Mouse (Mus musculus) heart, embryonic 16.5 days (tissue): ENCODE measurements at regions not wholly inside any gene's neighbourhood (a gene's known extent, or its start where the extent isn't known, plus 50 kb on each side); places are given as distances from the start of the nearest gene placed in this dataset.
A peak's percentile ranks its signal among the peaks of the same experiment; 100 is the strongest.

Source experiments
- ATAC-seq: fragments of 200-750 bp; cut with Nextera tagmentation; replicated peaks from 2 replicates; pipeline ENCODE4 v1.8.0; 2017; ENCODE audit warnings: moderate number of reproducible peaks; ENCODE audit not compliant: insufficient read depth, low FRiP score; ENCODE audit errors: extremely low read depth
- H3K27ac ChIP-seq: fragments of 300-500 bp; sonication (generic); 2 replicates; pipeline ENCODE4 v1.5.1; 2014; ENCODE audit warnings: mild to moderate bottlenecking, low read length, control low read depth, moderate library complexity
- H3K27me3 ChIP-seq: fragments of 300-500 bp; sonication (generic); 2 replicates; pipeline ENCODE4 v1.6.1; 2014; ENCODE audit warnings: low read length, mixed read lengths; ENCODE audit not compliant: control insufficient read depth, insufficient read depth
- H3K36me3 ChIP-seq: fragments of 300-500 bp; sonication (generic); 2 replicates; pipeline ENCODE4 v1.6.1; 2014; ENCODE audit not compliant: control insufficient read depth, insufficient read depth
- H3K4me1 ChIP-seq: fragments of 300-500 bp; sonication (generic); 2 replicates; pipeline ENCODE4 v1.6.1; 2014; ENCODE audit warnings: low read length, mixed read lengths; ENCODE audit not compliant: control insufficient read depth, insufficient read depth
- H3K4me2 ChIP-seq: fragments of 300-500 bp; sonication (generic); 2 replicates; pipeline ENCODE4 v1.6.1; 2014; ENCODE audit warnings: low read depth, mild to moderate bottlenecking, control low read depth, low read length
- H3K4me3 ChIP-seq: fragments of 300-500 bp; sonication (generic); 2 replicates; pipeline ENCODE4 v1.5.1; 2014; ENCODE audit warnings: mild to moderate bottlenecking, control low read depth, low read length
- H3K9ac ChIP-seq: fragments of 300-500 bp; sonication (generic); 2 replicates; pipeline ENCODE4 v1.6.1; 2014; ENCODE audit warnings: low read length, control low read depth
- H3K9me3 ChIP-seq: fragments of 300-500 bp; sonication (generic); replicated peaks from 2 replicates; pipeline ENCODE4 v1.6.1; 2016; ENCODE audit warnings: low read length; ENCODE audit not compliant: control insufficient read depth
- WGBS: fragments of 180-500 bp; shearing (Covaris S2); extraction: QIAGEN DNeasy Blood & Tissue Kit; methylation state at CpG from one replicate; pipeline ENCODE4 v1.1.7; 2014; 5-methylcytosine and 5-hydroxymethylcytosine counted together

DNA sequence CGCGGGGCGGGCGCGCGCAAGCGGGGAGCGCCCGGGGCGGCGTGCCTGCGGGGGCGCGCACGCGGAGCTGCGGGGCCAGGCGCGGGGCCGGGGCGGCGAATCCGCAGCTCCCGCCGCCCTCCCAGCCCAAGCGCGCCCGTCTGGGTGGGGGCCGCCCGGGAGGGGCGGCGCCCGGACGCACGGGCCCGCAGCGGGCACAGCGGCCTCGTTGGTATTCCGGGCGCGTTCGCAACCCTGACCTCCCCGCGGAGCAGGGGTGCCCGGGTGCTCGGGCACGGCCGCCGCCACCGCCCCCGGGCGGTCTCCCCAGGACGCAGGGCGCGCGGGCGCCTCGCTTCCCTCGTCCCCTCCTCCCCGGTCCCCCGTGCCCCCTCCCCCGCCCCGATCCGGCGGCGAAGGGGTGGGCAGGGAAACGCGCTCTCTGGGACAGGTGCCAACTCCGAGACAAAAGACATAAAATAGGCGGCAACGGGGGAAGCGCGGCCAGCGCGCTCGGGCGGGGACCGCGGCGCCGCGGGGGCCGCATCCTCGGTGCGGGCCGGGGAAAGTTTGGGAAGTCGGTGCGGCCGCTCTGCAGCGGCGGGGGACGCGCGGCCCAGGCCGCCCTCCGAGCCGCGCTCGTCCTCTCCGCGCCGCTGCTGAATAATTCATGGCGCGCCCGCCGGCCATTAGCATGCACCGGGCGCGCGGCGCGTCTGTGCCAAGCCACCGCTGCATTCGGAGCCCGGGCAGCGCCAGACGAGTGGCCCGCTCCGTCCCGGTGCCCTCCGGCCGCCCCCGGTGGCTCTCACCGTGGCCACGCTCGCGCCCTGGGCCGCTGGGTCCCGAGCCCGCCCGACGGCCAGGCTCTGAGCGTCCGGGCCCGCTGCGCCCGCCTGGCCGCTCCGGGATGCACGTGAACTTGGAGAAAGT, 63.7 kb upstream of the Ppara start:
- H3K9ac ChIP-seq = peak overlapping the region; percentile 100
- peak overlapping the region; percentile 95 for H3K27ac ChIP-seq
- H3K4me3 ChIP-seq = peak overlapping the region; percentile 89
- peaks cover 36% of the 10 kb centered on the region for H3K4me1 ChIP-seq
- no peaks in the 10 kb centered on the region for H3K27me3 ChIP-seq
- no peaks in the 10 kb centered on the region for H3K36me3 ChIP-seq
- no peaks in the 10 kb centered on the region for H3K9me3 ChIP-seq
- WGBS = under 1% methylated on average over 127 of the region's 141 CpGs
- ATAC-seq = peak; percentile 71
- peak overlapping the region; percentile 70 for H3K4me2 ChIP-seq

DNA sequence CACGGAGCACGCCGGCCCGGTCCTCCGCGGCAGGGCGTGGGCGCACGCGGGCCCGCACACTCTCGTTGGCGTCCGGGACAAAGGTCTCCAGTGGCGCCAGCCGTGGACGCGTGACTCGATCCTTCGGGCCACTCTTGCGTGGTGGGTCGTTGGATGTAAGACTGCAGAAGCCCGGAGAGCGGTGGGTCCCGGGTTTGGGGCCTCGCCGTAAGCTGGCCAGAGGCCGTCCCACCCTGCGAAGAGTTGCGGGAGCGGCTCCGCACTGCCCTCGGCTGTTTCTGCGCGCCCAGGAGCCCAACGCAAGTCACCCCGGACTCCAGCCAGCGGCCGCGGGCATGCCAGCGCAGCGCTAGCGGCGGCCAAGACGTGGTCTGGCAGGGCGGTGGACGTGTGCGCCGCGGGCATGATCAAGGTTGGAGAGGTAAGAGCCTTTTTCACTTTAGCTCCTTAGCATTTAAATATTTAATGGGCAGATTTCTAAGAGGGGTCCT, 63.0 kb upstream of the Ppara start:
- H3K36me3 ChIP-seq = 0 out of 2 replicates have a peak, but pooled peaks cover 1% of the 10 kb centered on the region
- under 1% methylated on average over 50 of the region's 50 CpGs for WGBS
- peak overlapping the region; percentile 89 for H3K4me3 ChIP-seq
- H3K4me2 ChIP-seq = peak overlapping the region; percentile 70
- peaks cover 36% of the 10 kb centered on the region for H3K4me1 ChIP-seq
- H3K9ac ChIP-seq = peak overlapping the region; percentile 100
- H3K27me3 ChIP-seq = no peaks in the 10 kb centered on the region
- no peak for ATAC-seq
- peak overlapping the region; percentile 95 for H3K27ac ChIP-seq
- H3K9me3 ChIP-seq = no peaks in the 10 kb centered on the region

DNA sequence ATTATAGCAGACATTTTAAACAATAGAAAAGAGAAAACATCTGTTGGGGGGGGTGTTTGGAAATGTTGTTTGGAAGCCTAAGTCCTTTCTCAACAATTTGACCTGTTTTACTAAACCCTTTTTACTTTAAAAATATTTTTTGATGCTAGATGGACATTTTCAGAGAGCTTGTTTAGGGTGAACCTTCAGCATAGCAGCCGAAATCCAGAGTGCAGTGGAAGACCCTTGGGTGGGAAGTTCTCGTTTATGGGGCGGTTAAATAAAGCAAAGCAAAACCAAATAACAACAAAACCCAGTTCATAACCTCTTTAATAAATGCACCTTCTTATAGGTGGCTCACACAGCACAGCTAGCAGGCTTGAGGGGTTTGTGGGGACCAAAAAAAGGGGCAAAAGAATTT, 62.4 kb upstream of the Ppara start:
- WGBS = 67% methylated on average over 3 of the region's 3 CpGs
- peak overlapping the region; percentile 89 for H3K4me3 ChIP-seq
- ATAC-seq = no peak
- 0 out of 2 replicates have a peak, but pooled peaks cover 3% of the 10 kb centered on the region for H3K36me3 ChIP-seq
- H3K9ac ChIP-seq = peak overlapping the region; percentile 100
- no peak overlapping the region; the same call in 1 of the 2 replicates for H3K27ac ChIP-seq
- no peaks in the 10 kb centered on the region for H3K9me3 ChIP-seq
- no peaks in the 10 kb centered on the region for H3K27me3 ChIP-seq
- peaks cover 41% of the 10 kb centered on the region for H3K4me1 ChIP-seq
- peak overlapping the region; percentile 70 for H3K4me2 ChIP-seq

DNA sequence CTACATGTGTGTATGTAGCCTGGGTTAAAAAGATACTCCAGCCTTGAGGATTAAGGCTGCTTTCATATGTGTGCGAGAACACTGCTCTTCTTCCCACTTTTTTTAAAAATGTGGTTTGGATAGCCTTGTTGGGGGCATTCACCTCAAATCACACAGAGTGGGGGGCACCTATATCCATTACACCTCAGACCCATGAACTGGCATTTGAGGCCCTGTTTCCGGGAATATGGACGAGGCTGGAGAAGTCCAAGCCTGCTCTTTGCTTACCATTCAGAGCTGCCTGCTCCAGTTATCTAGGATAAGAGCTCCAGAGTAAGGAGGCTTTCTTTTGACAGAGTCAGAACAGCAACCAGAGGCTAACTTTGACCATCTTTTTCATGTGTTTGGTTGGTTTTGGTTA, 61.9 kb upstream of the Ppara start:
- Histone ChIP-seq H3K9ac (peak overlapping the region; percentile 100), H3K4me1 (peaks cover 45% of the 10 kb centered on the region), H3K9me3 (no peaks in the 10 kb centered on the region), H3K27me3 (no peaks in the 10 kb centered on the region), H3K36me3 (0 out of 2 replicates have a peak, but pooled peaks cover 3% of the 10 kb centered on the region), H3K4me3 (peak overlapping the region; percentile 89), H3K27ac (no peak overlapping the region), H3K4me2 (peak overlapping the region; percentile 70)
- no peak for ATAC-seq
- 49% methylated on average over 3 of the region's 3 CpGs for WGBS

DNA sequence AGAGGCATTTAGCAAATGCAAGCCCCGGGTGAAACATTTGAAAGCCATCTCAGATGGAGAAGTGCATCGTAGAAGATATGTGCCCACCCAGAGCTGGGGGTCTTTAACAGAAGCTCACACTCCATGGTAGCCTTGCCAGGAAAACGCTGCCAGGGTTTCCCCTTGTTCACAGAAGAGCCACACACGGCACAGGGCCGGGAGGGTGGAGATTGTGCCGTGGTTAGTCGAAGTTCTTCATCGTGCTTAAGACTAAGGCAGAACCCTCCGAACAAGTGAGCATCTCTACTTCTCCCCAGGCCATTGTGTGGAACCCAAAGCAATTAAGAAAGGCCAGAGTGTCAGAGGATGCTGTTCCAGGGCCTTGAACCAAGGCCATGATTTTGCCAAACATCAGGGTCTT, 61.3 kb upstream of the Ppara start:
- Histone ChIP-seq H3K4me3 (peak overlapping the region; percentile 44), H3K9ac (peak overlapping the region; percentile 60), H3K27ac (no peak overlapping the region), H3K4me1 (peaks cover 50% of the 10 kb centered on the region), H3K4me2 (peak overlapping the region; percentile 70), H3K9me3 (no peaks in the 10 kb centered on the region), H3K27me3 (no peaks in the 10 kb centered on the region), H3K36me3 (0 out of 2 replicates have a peak, but pooled peaks cover 3% of the 10 kb centered on the region)
- no peak for ATAC-seq
- WGBS = 77% methylated on average over 9 of the region's 9 CpGs

DNA sequence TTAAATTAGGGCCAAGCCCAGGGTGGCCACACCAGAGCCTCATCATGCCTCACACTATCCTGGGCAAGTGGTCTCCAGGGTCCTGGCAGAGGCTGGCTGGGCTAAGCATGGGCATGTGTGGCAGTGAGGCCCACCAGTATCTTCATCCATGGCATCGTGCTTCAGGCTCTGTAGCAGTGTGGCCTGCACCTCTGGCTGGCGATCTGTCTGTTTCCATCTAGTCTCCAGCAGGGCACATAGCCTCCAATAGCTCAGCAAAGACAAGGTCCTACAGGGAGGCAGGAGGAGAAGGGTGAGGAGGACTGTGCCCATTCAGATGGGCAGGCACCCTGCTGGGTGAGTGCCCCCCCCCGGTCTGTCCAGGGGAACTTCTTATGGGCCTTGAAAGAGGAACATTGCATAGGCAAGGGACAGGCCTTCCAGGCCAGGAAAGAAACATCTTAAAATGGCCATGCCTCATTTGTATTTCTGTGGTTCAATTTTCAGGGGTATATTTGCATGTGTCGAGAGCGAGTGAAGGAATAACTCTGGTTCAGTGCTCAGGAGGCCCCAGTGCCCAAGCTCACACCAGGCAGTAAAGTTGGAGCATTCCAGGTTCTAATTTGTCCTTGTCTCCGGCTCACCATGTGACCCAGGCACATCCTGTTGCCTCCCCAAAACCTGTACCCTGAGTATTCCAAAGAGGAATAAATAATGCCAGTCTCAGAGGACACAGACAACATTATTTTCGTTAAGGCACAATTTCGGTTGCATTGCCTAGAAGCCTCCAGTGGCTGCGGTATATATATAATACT, 60.4 kb upstream of the Ppara start:
- H3K27ac ChIP-seq = no peak overlapping the region
- H3K27me3 ChIP-seq = no peaks in the 10 kb centered on the region
- H3K9me3 ChIP-seq = no peaks in the 10 kb centered on the region
- peak overlapping the region; percentile 44 for H3K4me3 ChIP-seq
- H3K4me1 ChIP-seq = peaks cover 46% of the 10 kb centered on the region
- H3K36me3 ChIP-seq = 0 out of 2 replicates have a peak, but pooled peaks cover 3% of the 10 kb centered on the region
- H3K9ac ChIP-seq = peak overlapping the region; percentile 30
- 88% methylated on average over 9 of the region's 9 CpGs for WGBS
- ATAC-seq = no peak
- H3K4me2 ChIP-seq = peak overlapping the region; percentile 70; the same call in 1 of the 2 replicates

DNA sequence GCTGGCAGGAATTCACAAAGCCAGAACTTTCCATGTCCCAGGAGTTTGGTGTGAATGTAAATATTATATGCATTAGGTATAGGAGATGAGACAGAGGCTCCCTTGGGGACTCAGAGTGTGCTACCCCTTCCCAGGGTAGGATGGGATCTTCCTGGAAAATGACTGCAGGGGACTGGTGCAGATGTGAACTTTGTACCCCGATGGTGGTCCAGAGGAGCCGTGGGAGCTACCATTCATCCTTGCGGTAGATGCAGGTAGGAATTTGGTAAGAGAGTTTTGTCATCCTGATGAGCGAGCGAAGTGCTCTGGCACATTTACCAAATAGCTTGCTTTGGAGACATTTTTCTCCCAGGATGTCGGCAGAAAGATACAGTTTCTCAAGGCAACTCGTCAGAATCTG, 59.7 kb upstream of the Ppara start:
- 91% methylated on average over 7 of the region's 7 CpGs for WGBS
- peak overlapping the region; percentile 16; the same call in 1 of the 2 replicates for H3K4me3 ChIP-seq
- no peaks in the 10 kb centered on the region for H3K27me3 ChIP-seq
- H3K36me3 ChIP-seq = 0 out of 2 replicates have a peak, but pooled peaks cover 3% of the 10 kb centered on the region
- no peak overlapping the region for H3K9ac ChIP-seq
- H3K4me2 ChIP-seq = peak overlapping the region; percentile 16; the same call in 1 of the 2 replicates
- no peak for ATAC-seq
- H3K4me1 ChIP-seq = peaks cover 41% of the 10 kb centered on the region
- no peak overlapping the region for H3K27ac ChIP-seq
- no peaks in the 10 kb centered on the region for H3K9me3 ChIP-seq

DNA sequence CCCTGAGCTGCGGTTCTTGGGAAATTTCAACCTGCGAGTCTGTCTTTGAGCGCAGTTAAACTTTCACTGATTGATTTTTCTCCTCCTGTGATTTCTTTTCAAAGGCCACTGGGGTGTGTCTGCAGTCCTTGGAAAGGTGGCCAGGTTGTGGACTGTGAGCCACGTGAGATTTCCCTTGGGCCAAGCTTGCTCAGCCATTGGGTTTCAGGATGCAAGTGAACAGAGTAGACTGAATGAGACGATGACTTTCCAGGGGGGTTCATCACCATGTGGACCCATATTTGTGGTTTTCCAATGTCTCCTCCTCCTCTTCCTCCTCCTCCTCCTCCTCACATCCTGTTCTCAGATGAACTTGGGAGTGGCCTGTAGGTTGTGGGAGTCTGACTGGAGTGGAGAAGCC, 59.0 kb upstream of the Ppara start:
- H3K4me3 ChIP-seq = no peak overlapping the region
- peaks cover 41% of the 10 kb centered on the region for H3K4me1 ChIP-seq
- no peak overlapping the region for H3K27ac ChIP-seq
- no peak for ATAC-seq
- no peaks in the 10 kb centered on the region for H3K9me3 ChIP-seq
- no peak overlapping the region for H3K9ac ChIP-seq
- no peaks in the 10 kb centered on the region for H3K27me3 ChIP-seq
- 77% methylated on average over 5 of the region's 5 CpGs for WGBS
- no peak overlapping the region for H3K4me2 ChIP-seq
- 0 out of 2 replicates have a peak, but pooled peaks cover 3% of the 10 kb centered on the region for H3K36me3 ChIP-seq
